Mouse (Mus musculus): ENCODE measurements around the gene Ifnk.

Ifnk gene

DNA sequence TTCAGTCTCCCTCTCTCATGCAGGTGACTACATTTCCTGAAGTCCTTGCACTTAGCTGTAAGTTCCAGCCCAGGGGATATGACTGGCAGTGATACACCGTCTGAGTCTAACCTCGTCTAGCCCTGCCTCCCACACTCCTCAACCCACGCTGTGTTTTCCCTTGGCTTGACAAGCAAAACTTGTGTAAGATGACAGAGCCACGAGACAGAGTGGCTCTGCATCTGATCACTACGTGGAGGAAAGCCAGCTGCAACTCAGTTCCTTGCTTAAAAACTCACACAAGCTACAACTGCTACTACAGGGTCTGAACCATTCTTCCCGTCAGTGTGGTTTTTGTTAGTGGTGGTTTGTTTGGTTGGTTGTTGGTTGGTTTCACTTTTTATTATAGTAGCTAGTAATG is 11.5 kb upstream of the Ifnk start:
- no peak for DNase-seq (ENCODE audit: low read depth, low spot score)

DNA sequence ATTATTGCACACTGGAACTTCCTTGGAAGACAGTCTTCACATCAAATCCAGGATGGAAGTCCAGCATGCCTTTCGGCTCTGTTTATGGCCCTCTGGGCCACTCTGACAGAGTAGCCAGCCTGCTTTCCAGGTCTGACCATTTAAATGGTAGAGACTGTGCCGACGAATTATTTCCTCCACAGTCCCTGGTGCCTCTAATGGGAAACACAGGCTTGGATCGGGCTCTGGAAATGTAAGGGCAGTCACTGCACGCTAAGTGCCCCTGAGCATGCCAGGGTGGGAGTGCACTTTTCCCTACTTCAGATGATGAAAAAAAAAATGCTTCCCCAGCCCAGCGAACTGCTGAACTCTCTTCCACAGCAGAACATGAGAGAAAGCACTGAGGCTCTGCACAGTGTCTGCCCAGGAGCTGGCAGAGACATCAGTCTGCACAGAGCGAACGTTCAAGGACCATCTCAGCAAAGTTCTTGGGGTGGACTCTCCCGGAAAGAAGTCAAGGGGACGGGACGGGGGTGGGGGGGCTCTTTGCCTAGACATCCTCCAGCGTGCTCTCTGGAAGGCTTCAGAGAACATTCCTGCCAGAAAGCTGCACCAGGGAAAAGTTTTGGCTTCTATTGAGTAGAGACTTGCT is 8.3 kb upstream of the Ifnk start:
- DNase-seq (ENCODE audit: low read depth, low spot score), result peak; percentile 32

DNA sequence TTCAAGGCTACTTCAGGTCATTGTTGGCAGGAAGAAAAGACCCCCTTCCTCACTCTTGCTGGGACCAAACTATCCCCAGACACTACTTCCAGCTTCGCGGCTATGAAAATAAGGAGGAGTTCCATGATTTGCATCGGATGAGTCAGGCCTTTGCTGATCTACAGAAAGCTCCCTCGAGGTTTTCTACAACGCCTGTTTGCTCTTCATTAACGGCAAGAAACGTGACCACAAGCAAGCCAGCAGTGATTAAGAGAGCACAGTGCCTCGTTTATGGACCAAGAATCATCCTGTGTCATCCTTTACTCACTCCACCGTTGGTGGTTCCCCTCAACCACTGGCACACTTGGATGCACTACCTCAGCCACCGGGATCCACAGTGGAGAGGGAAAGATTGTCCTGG is 6.1 kb upstream of the Ifnk start:
- DNase-seq (ENCODE audit: low read depth, low spot score), result no peak

DNA sequence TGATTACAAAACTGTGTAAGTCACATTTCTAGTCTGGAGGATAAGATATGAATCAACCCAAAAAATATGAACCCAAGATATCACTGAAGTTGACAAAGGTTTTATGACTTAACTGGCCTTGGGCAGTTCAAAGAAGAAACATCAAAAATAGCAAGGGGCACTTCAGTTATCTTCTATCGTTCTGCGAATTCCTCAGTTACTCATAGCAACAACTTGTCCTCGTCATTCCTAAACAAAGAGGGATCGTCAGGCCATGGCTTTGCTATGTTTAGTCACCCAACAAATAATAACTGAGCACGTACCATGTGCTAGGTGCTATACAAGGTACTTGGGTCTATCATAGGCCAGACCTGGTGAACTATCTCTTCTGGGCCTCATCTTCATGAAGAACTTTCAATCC is 5.3 kb upstream of the Ifnk start:
- no peak for DNase-seq (ENCODE audit: low read depth, low spot score)

DNA sequence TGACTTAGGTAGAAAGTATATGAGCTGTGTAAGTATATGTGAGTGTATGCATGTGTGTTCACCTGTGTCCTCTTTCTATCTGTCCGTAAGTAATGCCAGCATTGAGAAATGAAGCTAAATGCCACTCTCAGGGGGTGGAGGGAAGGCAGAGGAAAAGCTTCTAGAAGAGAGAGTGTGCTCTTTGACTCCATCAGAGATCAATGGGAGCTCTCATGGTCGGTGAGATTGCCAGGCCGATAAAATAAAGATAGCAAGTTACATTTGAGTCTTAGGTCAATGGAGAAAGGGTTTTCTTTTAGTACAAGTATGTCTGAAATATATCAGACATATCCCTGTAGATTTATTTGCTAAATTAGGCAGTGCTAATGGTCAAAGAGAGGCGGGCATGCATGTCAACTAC is 3.5 kb upstream of the Ifnk start:
- DNase-seq (ENCODE audit: low read depth, low spot score), result no peak

DNA sequence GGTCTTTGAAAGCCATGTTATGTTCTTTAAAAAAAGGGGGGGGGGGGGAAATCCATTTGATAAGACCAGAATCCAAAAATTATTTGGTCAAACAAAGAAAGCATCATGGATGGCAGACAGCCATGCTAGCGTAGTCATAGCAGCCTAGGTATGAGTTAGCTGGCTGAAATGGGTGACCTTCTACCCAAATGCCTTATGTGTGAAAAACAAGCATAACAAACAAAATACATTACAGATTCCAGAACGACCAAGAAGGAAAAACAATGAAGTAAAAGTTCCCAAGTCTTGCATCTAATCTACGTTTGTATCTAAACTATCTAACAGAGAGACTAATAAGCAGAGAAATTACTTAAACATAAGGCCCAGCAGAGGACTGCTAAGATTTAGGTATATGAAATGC is 1.1 kb upstream of the Ifnk start:
- no peak for DNase-seq (ENCODE audit: low read depth, low spot score)

DNA sequence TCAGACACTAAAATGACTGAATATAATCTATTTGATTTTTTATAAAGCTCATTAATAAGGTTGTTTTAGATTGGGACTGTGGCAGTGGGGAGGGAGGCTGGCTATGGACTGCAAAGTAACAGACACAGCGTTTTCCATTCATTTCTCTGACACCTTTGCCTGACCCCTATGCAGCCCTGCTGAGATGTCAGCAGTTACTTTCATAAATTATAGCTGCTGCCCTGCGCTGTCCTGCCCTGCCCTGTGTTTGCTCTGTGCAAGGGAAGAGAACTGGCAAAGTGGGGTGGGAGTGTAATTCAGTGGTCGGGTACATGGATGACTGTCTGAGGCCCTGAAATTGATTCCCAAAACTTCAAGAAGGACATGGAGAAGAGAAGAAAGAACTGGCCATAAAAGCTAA is 2.2 kb downstream of the Ifnk start:
- no peak for DNase-seq (ENCODE audit: low read depth, low spot score)

DNA sequence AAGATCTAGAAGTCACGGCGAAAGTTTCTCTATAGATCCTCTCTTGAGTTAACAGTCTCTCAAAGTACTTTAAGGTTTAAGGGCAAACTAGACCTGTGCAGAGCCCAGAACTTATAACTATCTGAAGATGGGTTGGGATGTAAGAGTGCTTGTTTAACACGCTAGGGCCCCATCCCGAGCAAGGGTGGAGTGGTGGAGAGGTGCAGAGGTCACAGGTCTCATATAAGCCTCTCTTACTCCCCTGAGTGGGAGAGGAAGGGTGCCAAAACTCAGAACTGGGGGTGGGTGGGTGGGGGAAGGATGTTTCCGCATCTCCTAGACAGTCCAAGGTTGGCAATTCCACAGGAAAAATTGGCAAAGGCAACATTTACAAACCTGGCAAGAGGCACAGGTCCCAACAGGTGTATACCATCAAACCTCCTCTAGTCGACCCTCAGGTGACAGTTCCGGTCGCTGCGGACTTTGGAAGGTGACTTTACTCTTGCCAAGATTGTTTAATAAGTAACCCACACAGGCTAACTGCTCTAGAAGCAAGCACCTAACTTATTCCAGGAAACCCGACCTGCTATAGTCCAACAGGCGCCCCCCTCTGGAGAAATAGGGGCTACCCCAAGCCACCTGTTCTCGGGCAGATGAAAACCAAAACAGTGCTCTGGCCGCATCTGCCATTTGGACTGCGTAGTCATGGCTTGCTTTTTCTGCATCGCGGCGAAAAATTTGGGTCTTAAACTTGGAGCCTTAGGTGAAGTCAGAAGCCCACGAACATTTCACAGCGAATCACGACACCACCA is 3.5 kb downstream of the Ifnk start:
- DNase-seq (ENCODE audit: low read depth, low spot score), result peak; percentile 29

DNA sequence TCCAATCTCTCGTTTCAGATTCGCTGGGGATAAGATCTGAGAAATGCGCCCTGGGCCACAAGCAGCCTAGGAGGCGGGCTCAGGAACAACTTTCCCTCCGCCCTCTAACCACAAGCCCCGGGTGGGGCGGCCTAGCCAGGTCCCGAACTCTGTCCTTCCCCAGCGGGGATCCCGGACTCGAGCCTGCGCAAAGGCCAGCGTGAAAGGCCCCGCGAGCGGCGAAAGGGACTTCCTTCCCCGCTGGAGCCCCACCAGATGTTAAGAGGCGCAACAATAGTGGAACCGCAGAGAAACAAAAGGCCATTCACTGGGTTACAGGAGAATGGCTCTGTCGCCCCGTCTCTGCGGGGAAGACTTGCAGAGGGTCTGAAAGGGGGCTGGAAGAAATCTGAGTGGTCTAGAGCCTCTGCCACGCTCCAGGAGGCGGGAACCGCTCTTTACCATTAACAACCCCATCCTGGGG is 4.3 kb downstream of the Ifnk start:
- peak; percentile 74 for DNase-seq (ENCODE audit: low read depth, low spot score)

DNA sequence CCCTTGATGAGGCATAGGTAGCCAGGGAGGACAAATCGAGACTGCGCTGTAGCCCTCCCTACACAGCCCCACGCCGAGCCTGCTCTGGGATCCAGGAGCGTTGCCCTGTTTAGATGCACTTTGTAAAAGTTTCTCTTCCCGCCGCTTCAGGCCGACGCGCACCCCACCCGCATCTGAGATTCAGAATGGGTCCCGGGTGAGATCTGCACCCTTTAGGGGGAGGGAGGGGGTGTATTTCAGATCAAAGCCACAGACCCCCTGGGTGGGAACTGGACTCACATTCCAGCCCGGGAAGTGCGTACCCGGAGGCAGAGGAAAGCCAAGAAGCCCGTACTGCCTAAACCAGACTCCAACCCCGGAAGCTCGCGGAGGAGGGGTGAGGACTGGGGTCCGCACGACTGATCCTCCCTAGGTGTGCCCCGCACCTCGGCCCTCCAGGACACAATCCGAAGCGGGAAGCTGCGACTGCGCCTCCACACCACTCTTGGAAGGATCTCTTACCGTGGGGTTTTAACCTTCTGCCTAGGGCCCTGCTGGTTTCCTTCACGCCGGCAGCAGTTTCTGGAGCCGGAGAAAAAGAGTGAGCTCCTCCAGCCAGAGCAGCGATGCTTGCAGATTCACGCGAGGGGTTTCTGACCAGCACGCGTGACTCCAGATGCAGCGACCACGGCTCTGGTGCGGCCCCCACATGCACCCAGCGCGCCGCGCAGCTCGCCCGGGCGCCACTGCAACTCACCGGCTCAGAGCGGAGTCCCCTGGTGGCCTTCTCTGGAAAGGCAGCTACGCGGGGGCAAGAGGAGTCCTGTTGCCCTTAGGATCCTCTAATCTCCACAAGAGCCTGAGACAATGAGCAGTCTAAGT is 5.1 kb downstream of the Ifnk start, which contains the start of gene Mob3b:
TSS of gene Mob3b (minus strand) at position 734 of the 861 bp plus-strand sequence.
- DNase-seq (ENCODE audit: low read depth, low spot score), result peak; percentile 83

DNA sequence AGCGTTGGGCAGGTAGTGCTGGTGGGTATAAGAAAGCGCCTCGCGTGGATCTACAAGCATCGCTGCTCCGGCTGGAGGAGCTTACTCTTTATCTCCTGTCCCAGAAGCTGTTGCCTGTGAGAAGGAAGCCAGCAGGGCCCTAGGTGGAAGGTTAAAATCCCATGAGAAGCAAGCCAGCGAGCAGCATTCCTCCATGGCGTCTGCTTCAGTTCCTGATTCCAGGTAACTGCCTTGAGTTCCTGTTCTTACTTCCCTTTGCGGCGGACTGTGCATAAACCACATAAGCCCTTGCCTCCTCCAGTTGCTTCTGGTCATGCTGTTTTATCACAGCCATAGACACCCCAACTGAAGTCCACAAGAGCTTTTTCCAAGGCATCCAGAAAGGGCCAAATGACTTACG is 6.0 kb downstream of the Ifnk start:
- DNase-seq (ENCODE audit: low read depth, low spot score), result no peak

DNA sequence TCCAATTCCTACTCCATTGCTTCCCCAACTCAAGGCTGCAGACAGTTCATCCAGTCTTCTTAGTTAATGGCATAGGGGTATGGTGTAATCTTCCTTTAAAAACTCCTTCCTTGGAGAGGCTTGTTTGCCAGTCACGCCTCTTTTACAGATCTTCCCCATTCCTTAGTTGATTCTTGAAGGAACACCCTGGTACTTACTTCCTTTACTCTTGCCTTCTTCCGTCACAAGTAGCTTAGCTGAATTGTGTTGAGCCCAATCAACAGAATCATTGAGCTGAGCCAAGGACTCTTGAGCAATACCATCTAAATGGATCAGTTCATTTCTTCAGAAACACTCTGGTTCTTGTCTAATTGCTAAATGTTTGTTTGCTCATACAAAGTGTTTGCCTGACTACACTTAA is 13.4 kb downstream of the Ifnk start:
- no peak for DNase-seq (ENCODE audit: low read depth, low spot score)

DNA sequence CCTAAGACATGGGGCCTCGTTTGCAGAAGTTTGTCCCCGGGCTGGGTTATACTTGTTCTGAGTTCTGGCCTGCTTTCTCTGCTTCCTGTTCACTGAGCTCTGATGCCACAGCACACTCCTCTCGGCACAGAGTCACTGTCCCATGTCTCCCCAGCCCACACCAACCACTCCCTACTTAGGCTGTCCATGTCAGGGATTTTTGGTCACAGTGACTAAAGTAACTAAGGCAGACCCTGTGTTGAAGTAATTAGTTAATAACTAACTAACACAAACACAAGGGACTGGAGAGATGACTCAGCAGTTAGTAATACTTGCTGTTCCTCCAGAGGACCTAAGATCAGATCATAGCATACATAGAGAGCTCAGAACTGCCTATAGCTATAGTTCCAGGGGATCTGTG is 14.1 kb downstream of the Ifnk start:
- DNase-seq (ENCODE audit: low read depth, low spot score), result no peak

DNA sequence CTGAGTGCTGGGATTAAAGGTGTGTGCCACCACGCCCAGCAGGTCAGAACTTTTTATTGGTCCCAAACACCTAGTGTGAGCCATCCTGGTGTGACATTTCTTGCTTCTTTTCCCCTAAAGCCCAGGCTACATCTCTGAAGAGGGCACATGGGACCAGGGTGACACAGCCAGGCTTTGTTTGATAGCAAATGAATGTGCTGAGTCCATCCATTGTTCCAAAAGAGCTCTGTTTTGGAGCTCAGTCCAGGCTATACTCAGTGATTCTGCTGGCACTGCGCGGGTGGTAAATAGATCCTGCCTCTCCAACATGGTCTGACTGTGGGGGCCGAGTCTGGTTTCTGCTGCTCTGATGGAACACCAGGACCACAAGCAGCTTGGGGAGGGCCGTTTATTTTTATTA is 16.0 kb downstream of the Ifnk start:
- no peak for DNase-seq (ENCODE audit: low read depth, low spot score)

DNA sequence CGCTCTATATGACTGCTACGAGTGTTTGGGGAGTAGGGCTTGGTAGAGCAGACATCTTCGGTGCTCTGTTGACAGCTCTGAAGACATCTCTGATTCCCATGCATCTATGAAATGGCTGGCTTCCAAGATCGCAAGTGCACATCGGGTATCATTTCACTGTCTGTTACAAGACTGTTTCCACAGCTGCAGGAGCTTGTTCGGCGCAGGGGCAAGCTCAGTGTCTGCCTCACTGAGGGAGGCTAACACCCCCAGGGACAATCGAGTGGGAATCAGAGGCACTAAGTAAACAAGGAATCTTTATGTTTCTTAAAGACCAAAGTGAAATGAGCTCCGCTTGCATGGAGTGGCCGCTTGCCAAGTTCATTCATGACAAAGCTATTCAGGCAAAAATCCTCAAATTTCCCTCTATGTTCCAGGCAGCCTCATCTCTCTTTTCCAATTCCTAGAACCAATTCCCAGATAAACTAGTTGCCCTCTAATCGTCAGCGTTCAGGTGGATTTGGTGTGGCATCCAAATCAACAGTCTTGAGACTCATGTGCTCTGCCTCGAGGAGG is 17.8 kb downstream of the Ifnk start:
- no peak for DNase-seq (ENCODE audit: low read depth, low spot score)

DNA sequence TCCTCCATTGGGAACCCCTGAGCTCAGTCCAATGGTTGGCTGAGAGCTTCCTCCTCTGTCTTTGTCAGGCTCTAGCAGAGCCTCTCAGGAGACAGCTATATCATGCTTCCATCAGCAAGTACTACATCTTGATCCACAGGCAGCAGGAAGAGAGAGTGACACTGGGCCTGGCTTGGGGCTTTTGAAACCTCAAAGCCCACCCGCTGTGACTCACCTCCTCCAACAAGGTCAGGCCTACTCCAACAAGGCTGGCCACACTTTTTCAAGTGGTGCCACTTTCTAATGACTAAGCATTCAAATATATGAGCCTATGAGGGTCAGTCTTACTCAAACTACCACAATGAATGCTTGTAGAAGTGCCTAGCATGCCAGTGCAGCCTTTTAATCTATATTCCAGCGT is 20.6 kb downstream of the Ifnk start:
- DNase-seq (ENCODE audit: low read depth, low spot score), result no peak

DNA sequence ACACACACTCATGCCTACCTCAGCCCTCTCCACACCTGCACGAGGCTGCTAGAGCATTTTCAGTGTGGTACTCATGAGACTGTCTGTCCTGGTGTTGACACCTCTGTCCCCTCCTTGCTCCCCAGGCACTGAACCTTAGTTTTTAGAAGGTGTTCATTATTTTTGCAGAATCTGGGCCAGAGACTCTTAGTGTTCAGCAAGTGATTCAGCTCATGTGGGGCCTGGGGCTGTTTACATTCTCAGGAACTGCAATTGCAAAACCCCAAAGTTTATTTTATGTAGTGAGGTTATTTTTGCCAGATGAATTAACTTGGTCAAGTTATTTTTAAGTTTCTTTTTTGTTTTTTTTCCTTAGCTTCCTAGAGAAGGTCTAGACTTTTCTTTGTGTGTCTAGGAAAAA is 21.7 kb downstream of the Ifnk start:
- DNase-seq (ENCODE audit: low read depth, low spot score), result no peak

DNA sequence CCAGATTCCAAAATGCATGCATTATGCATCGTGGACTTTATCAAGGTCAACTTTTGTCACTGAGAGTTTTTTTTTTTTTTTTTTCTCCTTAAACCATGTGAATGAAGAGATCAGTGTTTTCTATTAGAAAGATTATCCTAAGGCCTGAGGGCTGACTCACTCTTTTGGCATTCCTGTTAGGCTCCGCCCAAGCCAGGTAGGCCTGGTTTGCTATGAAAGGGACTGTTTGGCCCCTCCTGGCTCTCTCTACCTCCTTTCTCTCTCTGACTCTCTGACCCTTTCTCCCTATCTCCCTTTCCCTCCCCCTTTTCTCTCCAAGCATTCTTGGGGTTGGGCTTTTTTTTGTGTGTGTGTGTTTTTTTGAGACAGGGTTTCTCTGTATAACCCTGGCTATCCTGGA is 23.7 kb downstream of the Ifnk start:
- no peak for DNase-seq (ENCODE audit: low read depth, low spot score)

DNA sequence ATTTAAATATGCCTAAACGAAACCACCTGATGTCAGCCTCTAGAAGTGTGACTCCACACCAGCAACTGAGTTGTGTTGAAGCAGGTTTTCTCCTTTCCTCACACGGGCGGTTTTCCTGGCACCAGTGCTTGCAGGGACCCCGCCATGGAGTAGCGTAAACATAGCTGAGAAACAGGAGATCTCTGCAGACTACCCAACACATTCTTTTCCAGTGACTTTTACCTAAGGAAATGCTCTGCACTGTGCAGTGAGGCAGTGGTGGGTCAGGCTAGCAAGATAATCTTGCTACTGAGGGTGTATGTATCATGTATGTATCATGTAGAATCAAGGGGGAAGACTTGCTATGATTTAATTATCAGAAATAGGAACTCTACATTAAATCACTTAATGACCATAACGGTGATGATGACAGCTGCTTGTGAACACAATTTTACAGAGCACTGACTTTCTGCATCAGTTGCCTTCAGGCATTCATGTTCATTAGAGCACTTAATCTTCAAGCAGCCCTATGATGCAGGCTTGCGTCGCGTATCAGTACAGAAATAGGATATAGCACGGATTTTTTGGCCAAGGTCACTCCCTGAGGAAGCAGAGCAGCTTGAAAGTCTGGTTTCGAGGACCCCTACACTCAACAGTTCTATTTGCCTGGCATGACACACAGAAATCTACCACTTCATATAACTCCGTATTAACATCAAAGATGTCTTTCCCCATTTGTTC is 26.2 kb downstream of the Ifnk start:
- no peak for DNase-seq (ENCODE audit: low read depth, low spot score)

DNA sequence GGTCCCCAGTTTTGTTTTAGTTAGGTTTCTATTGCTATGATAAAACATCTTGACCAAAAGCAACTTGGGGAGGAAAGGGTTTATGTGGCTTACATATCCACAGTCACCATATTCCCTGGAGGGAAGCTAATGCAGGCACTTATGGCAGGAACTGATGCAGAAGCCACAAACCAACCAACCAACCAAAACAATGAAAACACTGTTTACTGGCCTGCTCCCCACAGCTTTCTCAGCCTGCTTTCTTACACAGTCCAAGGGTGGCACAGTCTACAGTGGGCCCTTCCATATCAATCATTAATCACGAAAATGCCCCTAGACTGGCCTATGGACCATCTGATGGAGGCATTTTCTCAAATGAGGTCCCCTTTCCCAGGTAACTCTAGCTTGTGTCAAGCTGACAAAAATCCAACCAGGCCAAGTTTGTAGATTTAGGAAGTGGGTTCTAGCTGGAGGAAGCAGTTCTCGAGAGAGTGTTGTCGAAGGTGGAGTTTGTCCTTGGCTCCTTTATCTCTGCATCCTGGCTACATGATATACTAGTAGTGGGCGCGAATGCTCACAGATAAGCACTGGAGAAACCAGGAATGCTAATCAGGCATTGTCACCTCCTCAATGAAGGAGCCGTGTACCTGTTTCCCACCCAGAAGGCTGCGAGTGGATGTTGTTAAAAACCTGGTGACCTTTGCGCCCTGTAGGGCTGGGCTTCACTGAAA is 35.9 kb downstream of the Ifnk start:
- no peak for DNase-seq (ENCODE audit: low read depth, low spot score)

DNA sequence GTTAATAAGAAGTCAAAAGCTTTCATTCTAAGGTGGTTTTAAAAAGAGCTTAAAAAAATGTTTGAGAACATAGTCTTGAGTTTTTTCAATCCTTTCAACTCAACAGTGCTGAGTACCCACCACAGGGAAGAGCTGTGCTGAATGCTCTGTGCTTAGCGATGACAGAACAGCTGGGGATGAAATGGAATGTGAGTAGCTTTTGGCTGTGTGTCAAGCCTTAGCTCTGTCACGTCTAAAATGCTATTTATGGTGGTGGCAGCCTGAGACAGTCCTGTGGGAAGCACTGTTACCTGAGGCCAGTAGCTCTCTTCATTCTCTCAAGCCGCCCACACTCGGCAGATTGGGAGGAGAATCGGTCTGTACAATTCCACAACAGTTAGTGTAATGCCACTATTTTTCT is 37.9 kb downstream of the Ifnk start:
- no peak for DNase-seq (ENCODE audit: low read depth, low spot score)
